Mouse (Mus musculus) heart, adult 2 months (tissue): ENCODE measurements around the gene Tesk2.

Experiments
- CTCF ChIP-seq: fragments of 200-600 bp; IDR thresholded peaks from 2 replicates; pipeline ENCODE4 v1.8.1; 2022; ENCODE audit warnings: antibody characterized with exemption, mild to moderate bottlenecking, moderate library complexity
- POLR2A ChIP-seq: fragments of 200-500 bp; IDR thresholded peaks from 2 replicates; pipeline ENCODE4 v1.6.1; 2011; ENCODE audit warnings: mild to moderate bottlenecking, low read depth, low read length, control low read depth; ENCODE audit not compliant: insufficient read depth

DNA sequence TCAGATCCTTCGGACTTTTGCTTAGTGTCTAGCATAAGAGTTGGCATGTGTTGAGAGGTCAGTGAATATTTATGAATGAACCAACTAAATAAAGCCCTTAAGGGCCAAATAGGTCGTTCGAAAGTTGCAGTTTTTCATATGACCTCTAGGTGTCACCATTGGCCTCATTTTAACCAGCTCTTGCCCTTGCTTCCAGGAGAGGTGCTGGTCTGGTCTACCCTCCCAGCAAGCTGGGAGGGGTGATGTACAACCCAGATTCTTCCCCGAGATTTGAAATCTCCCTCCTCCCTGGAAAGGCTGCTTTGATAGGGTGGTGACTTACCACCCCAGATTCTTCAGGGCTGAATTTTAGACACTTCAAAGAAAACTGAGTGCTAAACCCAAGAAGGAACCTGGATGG lies 107.1 kb downstream of the Tesk2 start:
- peak; percentile 87 for TF ChIP-seq CTCF
- TF ChIP-seq POLR2A, result no peak
